Mouse (Mus musculus) bone marrow macrophage, adult 2 months (primary cell): Measurements from ENCODE around the gene Rab31.

Experiments
- CTCF ChIP-seq: IDR thresholded peaks from 2 replicates; pipeline ENCODE4 v1.5.1; 2012; ENCODE audit warnings: low read depth, mild to moderate bottlenecking, low read length, moderate library complexity
- POLR2A ChIP-seq: IDR thresholded peaks from 2 replicates; pipeline ENCODE4 v1.6.1; 2012; ENCODE audit warnings: mild to moderate bottlenecking, low read depth, low read length, borderline replicate concordance

DNA sequence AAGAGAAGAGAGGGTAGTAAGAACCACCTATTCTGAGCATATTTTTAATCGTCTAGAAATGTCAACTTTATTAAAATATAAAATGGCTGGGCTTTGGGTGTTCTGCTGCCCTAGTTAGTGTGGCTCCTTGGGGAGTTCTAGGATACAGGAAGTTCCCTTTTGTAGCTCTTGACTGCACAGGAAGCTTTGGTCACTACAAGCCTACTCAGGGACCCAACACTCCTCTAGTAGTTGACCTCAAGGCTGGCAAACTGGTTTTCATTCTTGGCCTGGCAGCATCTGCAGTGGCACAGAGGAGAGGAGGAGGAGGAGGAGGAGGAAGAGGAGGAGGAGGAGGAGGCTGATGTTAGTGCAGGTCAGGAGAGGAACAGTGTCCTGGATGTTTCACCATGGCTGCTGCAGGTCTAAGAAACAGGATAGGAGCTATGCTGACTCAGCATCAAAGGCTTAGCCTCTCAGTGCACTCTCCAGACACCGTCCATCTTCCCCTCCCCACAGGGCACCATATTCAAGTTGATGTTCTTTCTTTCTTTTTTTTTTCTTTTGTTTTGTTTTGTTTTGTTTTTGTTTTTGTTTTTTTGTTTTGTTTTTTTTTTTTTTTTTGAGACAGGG lies 91.6 kb downstream of the Rab31 start:
- TF ChIP-seq POLR2A (no peak), CTCF (no peak)
